In the genomic region with DNA sequence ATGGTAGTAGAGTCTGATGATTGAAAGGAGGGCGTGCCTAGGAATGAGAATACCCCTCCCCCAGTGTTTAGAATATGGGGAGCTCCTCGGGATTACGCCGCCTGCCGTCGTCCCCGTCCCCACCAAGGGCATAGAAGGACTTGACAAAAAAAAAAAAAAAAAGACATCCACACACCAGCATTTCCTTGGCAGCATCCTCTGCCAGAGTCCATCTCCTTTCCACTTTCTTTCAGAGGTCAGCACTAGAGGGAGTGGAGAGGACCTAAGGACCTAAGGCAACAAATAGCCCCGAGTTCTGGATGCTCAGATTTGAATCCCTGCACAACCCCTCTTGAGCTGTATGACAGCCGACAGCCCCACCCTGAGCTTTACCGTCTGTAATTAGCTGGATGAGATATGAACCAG, we compare ENCODE assay signal across 9 mouse cellular contexts. TPM values are rescaled to one million over a fixed set of nuclear protein-coding genes. Genes with fewer than 3 reads are reported as not detected.
DNase-seq lines count a peak whose midpoint lies in the region; ATAC-seq and TF ChIP-seq lines count a peak whose summit lies in the region.
"Had no signal": no experiment of that assay in that cellular context is flagged by ENCODE, and none has a peak within 500 bp of the region (broad histone marks: within the 10 kb centered on the region; RNA-seq: fewer than 3 reads in every experiment).

No protein-coding gene starts in this region.

- H3K27ac ChIP-seq in heart, embryonic 10.5 days, result peak overlapping the region; percentile 98
- H3K27ac ChIP-seq in embryonic facial prominence, embryonic 11.5 days (replicated peaks; ENCODE audit: low read depth, low read length), result no peak overlapping the region
- H3K27ac ChIP-seq in kidney, postnatal 0 days, result peak overlapping the region; percentile 99
- H3K27ac ChIP-seq in midbrain, postnatal 0 days (ENCODE audit: low read depth, low read length), result peak overlapping the region; percentile 96

- peak; percentile 40 for TF ChIP-seq CTCF in kidney, postnatal 0 days (IDR thresholded peaks at IDR 0.05; ENCODE audit: low read depth)
- TF ChIP-seq CTCF in midbrain, postnatal 0 days (IDR thresholded peaks at IDR 0.05), result peak; percentile 33; the same call in 1 of the 2 replicates

- H3K9me3 ChIP-seq in heart, embryonic 10.5 days, result no peaks in the 10 kb centered on the region
- H3K9me3 ChIP-seq in embryonic facial prominence, embryonic 11.5 days (replicated peaks; ENCODE audit: control insufficient read depth, low read length), result no peaks in the 10 kb centered on the region
- H3K9me3 ChIP-seq in kidney, postnatal 0 days (replicated peaks; ENCODE audit: low read length), result no peaks in the 10 kb centered on the region
- no peaks in the 10 kb centered on the region for H3K9me3 ChIP-seq in midbrain, postnatal 0 days (ENCODE audit: low read length)

- H3K36me3 ChIP-seq in heart, embryonic 10.5 days, result no peaks in the 10 kb centered on the region
- no peaks in the 10 kb centered on the region for H3K36me3 ChIP-seq in embryonic facial prominence, embryonic 11.5 days (replicated peaks; ENCODE audit: control insufficient read depth, insufficient read depth, low read depth, low read length)
- no peaks in the 10 kb centered on the region for H3K36me3 ChIP-seq in kidney, postnatal 0 days (ENCODE audit: insufficient read depth, low read length)
- no peaks in the 10 kb centered on the region for H3K36me3 ChIP-seq in midbrain, postnatal 0 days (ENCODE audit: insufficient read depth, low read length)

- H3K27me3 ChIP-seq in heart, embryonic 10.5 days (ENCODE audit: insufficient read depth, poor library complexity, severe bottlenecking), result no peaks in the 10 kb centered on the region
- no peaks in the 10 kb centered on the region for H3K27me3 ChIP-seq in embryonic facial prominence, embryonic 11.5 days (ENCODE audit: control insufficient read depth, insufficient read depth, low read length)
- no peaks in the 10 kb centered on the region for H3K27me3 ChIP-seq in kidney, postnatal 0 days (ENCODE audit: insufficient read depth, low read length)
- no peaks in the 10 kb centered on the region for H3K27me3 ChIP-seq in midbrain, postnatal 0 days (ENCODE audit: insufficient read depth, low read length)

- H3K9ac ChIP-seq in embryonic facial prominence, embryonic 11.5 days (replicated peaks; ENCODE audit: low read length), result no peak overlapping the region
- peak overlapping the region; percentile 95; the same call in 1 of the 2 replicates for H3K9ac ChIP-seq in kidney, postnatal 0 days (ENCODE audit: low read depth, low read length)
- no peak overlapping the region; the same call in 1 of the 2 replicates for H3K9ac ChIP-seq in midbrain, postnatal 0 days (replicated peaks; ENCODE audit: low read length, poor library complexity, severe bottlenecking)

- H3K4me1 ChIP-seq in heart, embryonic 10.5 days, result peaks cover 50% of the 10 kb centered on the region
- H3K4me1 ChIP-seq in embryonic facial prominence, embryonic 11.5 days (ENCODE audit: control insufficient read depth, insufficient read depth, low read length), result peaks cover 6% of the 10 kb centered on the region; the same call in 1 of the 2 replicates
- peaks cover 38% of the 10 kb centered on the region for H3K4me1 ChIP-seq in kidney, postnatal 0 days (replicated peaks; ENCODE audit: insufficient read depth, low read length)
- H3K4me1 ChIP-seq in midbrain, postnatal 0 days (ENCODE audit: insufficient read depth, low read length), result peaks cover 19% of the 10 kb centered on the region

- H3K4me3 ChIP-seq in heart, embryonic 10.5 days, result peak overlapping the region; percentile 93; the same call in 1 of the 2 replicates
- no peak overlapping the region for H3K4me3 ChIP-seq in embryonic facial prominence, embryonic 11.5 days (ENCODE audit: low read depth, low read length)
- 0 out of 2 replicates have a peak overlapping the region, but pooled peaks have one; percentile 99 for H3K4me3 ChIP-seq in kidney, postnatal 0 days (replicated peaks; ENCODE audit: low read depth, low read length)
- peak overlapping the region; percentile 93; the same call in 1 of the 2 replicates for H3K4me3 ChIP-seq in midbrain, postnatal 0 days (ENCODE audit: low read depth, low read length)
- H3K4me3 ChIP-seq: erythroblast, embryonic 14.5 days had no signal

- peak overlapping the region; percentile 81; the same call in 1 of the 2 replicates for H3K4me2 ChIP-seq in embryonic facial prominence, embryonic 11.5 days (ENCODE audit: low read depth, low read length)
- peak overlapping the region; percentile 86 for H3K4me2 ChIP-seq in kidney, postnatal 0 days (ENCODE audit: low read length)
- H3K4me2 ChIP-seq in midbrain, postnatal 0 days (ENCODE audit: low read depth, low read length, poor library complexity, severe bottlenecking), result peak overlapping the region; percentile 90

- DNase-seq in heart, embryonic 10.5 days (ENCODE audit: low spot score), result no peak
- no peak for DNase-seq in heart, postnatal 36 days
- peak; percentile 48 for DNase-seq in embryonic facial prominence, embryonic 11.5 days (ENCODE audit: low spot score)
- DNase-seq in kidney, postnatal 0 days (ENCODE audit: low spot score), result peak; percentile 69
- peak; percentile 27 for DNase-seq in midbrain, postnatal 0 days (ENCODE audit: low spot score)
- DNase-seq in gastrocnemius, adult 18-20 months (ENCODE audit: low spot score), result no peak
- DNase-seq in frontal cortex, postnatal 10 days (ENCODE audit: low spot score in 2 of 2), result no peak

- intact Hi-C loops in heart, postnatal 36 days (cut with DNase I), result no loop called here

- no peak for ATAC-seq in embryonic facial prominence, embryonic 11.5 days (replicated peaks; ENCODE audit: insufficient number of reproducible peaks, low FRiP score, low TSS enrichment, low read depth)
- no peak for ATAC-seq in kidney, postnatal 0 days (replicated peaks; ENCODE audit: low FRiP score, low read depth)
- no peak for ATAC-seq in midbrain, postnatal 0 days (ENCODE audit: low FRiP score)
- no peak for ATAC-seq in activated CD4-positive, CD25-positive, alpha-beta regulatory T cell, adult 4 months

- WGBS in heart, embryonic 10.5 days, result 2% methylated on average over 10 of the region's 10 CpGs
- 5% methylated on average over 10 of the region's 10 CpGs for WGBS in embryonic facial prominence, embryonic 11.5 days
- WGBS in kidney, postnatal 0 days, result 8% methylated on average over 10 of the region's 10 CpGs
- WGBS in midbrain, postnatal 0 days, result 7% methylated on average over 10 of the region's 10 CpGs

RNA-seq across cellular contexts. Expression of gene Ldb1, which starts 1.6 kb away (rescaled TPM):
- polyA plus RNA-seq in heart, embryonic 10.5 days (2016; fragmentation: Nextera tagmentation; extraction: Ambion mirVana), result 62.2 and 79.7 TPM in 2 replicates
- total RNA-seq in heart, postnatal 36 days (2021), result 10 to 100 TPM; 38.4 to 52.4 TPM
- 80.7 and 84.4 TPM in 2 replicates for polyA plus RNA-seq in embryonic facial prominence, embryonic 11.5 days (2014; fragmentation: Nextera tagmentation; extraction: Ambion mirVana)
- 79.3 and 82.5 TPM in 2 replicates for polyA plus RNA-seq in kidney, postnatal 0 days (2015; fragmentation: Nextera tagmentation; extraction: Ambion mirVana)
- total RNA-seq in midbrain, postnatal 0 days (2014; rRNA removed), result 121 and 139 TPM in 2 replicates
- polyA plus RNA-seq in midbrain, postnatal 0 days (2015; fragmentation: Nextera tagmentation; extraction: Ambion mirVana), result 83.7 and 84.5 TPM in 2 replicates
- total RNA-seq in gastrocnemius, adult 18-20 months (2021), result 10 to 100 TPM; 15.5 to 15.8 TPM
- polyA plus RNA-seq in activated CD4-positive, CD25-positive, alpha-beta regulatory T cell, adult 4 months (2017; shearing (Covaris generic)), result 10 to 100 TPM; 42.8 to 46.3 TPM

RNA-seq across cellular contexts. Expression of gene Pprc1, which starts 1.9 kb away (rescaled TPM):
- polyA plus RNA-seq in heart, embryonic 10.5 days (2016; fragmentation: Nextera tagmentation; extraction: Ambion mirVana), result 38.9 and 50.2 TPM in 2 replicates
- total RNA-seq in heart, postnatal 36 days (2021), result 10 to 100 TPM; 16.1 to 16.4 TPM
- 46.7 and 57.0 TPM in 2 replicates for polyA plus RNA-seq in embryonic facial prominence, embryonic 11.5 days (2014; fragmentation: Nextera tagmentation; extraction: Ambion mirVana)
- 16.2 and 16.9 TPM in 2 replicates for polyA plus RNA-seq in kidney, postnatal 0 days (2015; fragmentation: Nextera tagmentation; extraction: Ambion mirVana)
- total RNA-seq in midbrain, postnatal 0 days (2014; rRNA removed), result 9.9 and 10.4 TPM in 2 replicates
- polyA plus RNA-seq in midbrain, postnatal 0 days (2015; fragmentation: Nextera tagmentation; extraction: Ambion mirVana), result 8.8 and 9.8 TPM in 2 replicates
- 10 to 100 TPM; 14.9 to 15.1 TPM for total RNA-seq in gastrocnemius, adult 18-20 months (2021)
- polyA plus RNA-seq in activated CD4-positive, CD25-positive, alpha-beta regulatory T cell, adult 4 months (2017; shearing (Covaris generic)), result 10 to 100 TPM; 13.5 to 17.5 TPM

RNA-seq across cellular contexts. Expression of gene Nolc1, which starts 29.0 kb away (rescaled TPM):
- polyA plus RNA-seq in heart, embryonic 10.5 days (2016; fragmentation: Nextera tagmentation; extraction: Ambion mirVana), result 80.2 and 117 TPM in 2 replicates
- 10 to 100 TPM; 14.4 to 19.8 TPM for total RNA-seq in heart, postnatal 36 days (2021)
- polyA plus RNA-seq in embryonic facial prominence, embryonic 11.5 days (2014; fragmentation: Nextera tagmentation; extraction: Ambion mirVana), result 114 and 132 TPM in 2 replicates
- polyA plus RNA-seq in kidney, postnatal 0 days (2015; fragmentation: Nextera tagmentation; extraction: Ambion mirVana), result 50.0 and 60.0 TPM in 2 replicates
- total RNA-seq in midbrain, postnatal 0 days (2014; rRNA removed), result 26.0 and 35.5 TPM in 2 replicates
- polyA plus RNA-seq in midbrain, postnatal 0 days (2015; fragmentation: Nextera tagmentation; extraction: Ambion mirVana), result 55.7 and 63.5 TPM in 2 replicates
- 10 to 100 TPM; 22.4 to 24.7 TPM for total RNA-seq in gastrocnemius, adult 18-20 months (2021)
- polyA plus RNA-seq in activated CD4-positive, CD25-positive, alpha-beta regulatory T cell, adult 4 months (2017; shearing (Covaris generic)), result 10 to 100 TPM; 55.0 to 74.4 TPM

RNA-seq across cellular contexts. Expression of gene Hps6, which starts 43.3 kb away (rescaled TPM):
- polyA plus RNA-seq in heart, embryonic 10.5 days (2016; fragmentation: Nextera tagmentation; extraction: Ambion mirVana), result 7.1 and 7.4 TPM in 2 replicates
- total RNA-seq in heart, postnatal 36 days (2021), result 1 to 10 TPM; 6.1 to 6.3 TPM
- 1.9 and 2.4 TPM in 2 replicates for polyA plus RNA-seq in embryonic facial prominence, embryonic 11.5 days (2014; fragmentation: Nextera tagmentation; extraction: Ambion mirVana)
- 7.2 and 7.6 TPM in 2 replicates for polyA plus RNA-seq in kidney, postnatal 0 days (2015; fragmentation: Nextera tagmentation; extraction: Ambion mirVana)
- total RNA-seq in midbrain, postnatal 0 days (2014; rRNA removed), result 8.9 and 9.4 TPM in 2 replicates
- 3.9 and 4.6 TPM in 2 replicates for polyA plus RNA-seq in midbrain, postnatal 0 days (2015; fragmentation: Nextera tagmentation; extraction: Ambion mirVana)
- 1 to 10 TPM; 3.6 to 3.9 TPM for total RNA-seq in gastrocnemius, adult 18-20 months (2021)
- 1 to 10 TPM; 1.5 to 2.9 TPM for polyA plus RNA-seq in activated CD4-positive, CD25-positive, alpha-beta regulatory T cell, adult 4 months (2017; shearing (Covaris generic))

RNA-seq across cellular contexts. Expression of gene Armh3, which starts 48.3 kb away (rescaled TPM):
- 16.0 and 16.6 TPM in 2 replicates for polyA plus RNA-seq in heart, embryonic 10.5 days (2016; fragmentation: Nextera tagmentation; extraction: Ambion mirVana)
- 10 to 100 TPM; 15.5 to 15.8 TPM for total RNA-seq in heart, postnatal 36 days (2021)
- polyA plus RNA-seq in embryonic facial prominence, embryonic 11.5 days (2014; fragmentation: Nextera tagmentation; extraction: Ambion mirVana), result 13.9 and 15.9 TPM in 2 replicates
- polyA plus RNA-seq in kidney, postnatal 0 days (2015; fragmentation: Nextera tagmentation; extraction: Ambion mirVana), result 13.2 and 14.7 TPM in 2 replicates
- 17.4 and 18.9 TPM in 2 replicates for total RNA-seq in midbrain, postnatal 0 days (2014; rRNA removed)
- polyA plus RNA-seq in midbrain, postnatal 0 days (2015; fragmentation: Nextera tagmentation; extraction: Ambion mirVana), result 18.1 and 20.1 TPM in 2 replicates
- total RNA-seq in gastrocnemius, adult 18-20 months (2021), result 10 to 100 TPM; 11.9 to 12.6 TPM
- polyA plus RNA-seq in activated CD4-positive, CD25-positive, alpha-beta regulatory T cell, adult 4 months (2017; shearing (Covaris generic)), result 1 to 10 TPM; 9.7 to 9.8 TPM
- polyA plus RNA-seq: erythroblast, embryonic 14.5 days had no signal

Comparison
In these comparisons a context has a peak if more than half of its experiments do, and no peak if none do; other contexts are left out.
1. DNase-seq: peak in embryonic facial prominence, embryonic 11.5 days (single experiment), kidney, postnatal 0 days (single experiment) and midbrain, postnatal 0 days (single experiment); none in heart, embryonic 10.5 days (single experiment), heart, postnatal 36 days (0 of 2), gastrocnemius, adult 18-20 months (single experiment) and frontal cortex, postnatal 10 days (0 of 2).
2. Peak in every context shown above with its lines, with median percentiles within 50 percentile points of each other: H3K4me2 ChIP-seq.